ENCODE assay signal across 1 mouse cellular context in genomic region chr13:59856286-59857070, GRCm38 (mm10).
TF ChIP-seq lines count a peak whose summit lies in the region.

No protein-coding gene starts in this region.

TF ChIP-seq in CH12.LX, 34 proteins besides CTCF, POLR2A, EP300 and RAD21 (continued from another document):
- peak; percentile 40; the same call in 1 of the 2 replicates for TF ChIP-seq SMC3 (IDR thresholded peaks at IDR 0.05; ENCODE audit: low read depth, low read length)
